Mouse (Mus musculus) R1 (cell line): ENCODE data around the gene Mgat5b.

Experiments
- DNase-seq: peaks from one replicate; pipeline ENCODE4 v3.0.0-alpha.2; 2018; ENCODE audit warnings: low read depth, low spot score

The Mgat5b gene

DNA sequence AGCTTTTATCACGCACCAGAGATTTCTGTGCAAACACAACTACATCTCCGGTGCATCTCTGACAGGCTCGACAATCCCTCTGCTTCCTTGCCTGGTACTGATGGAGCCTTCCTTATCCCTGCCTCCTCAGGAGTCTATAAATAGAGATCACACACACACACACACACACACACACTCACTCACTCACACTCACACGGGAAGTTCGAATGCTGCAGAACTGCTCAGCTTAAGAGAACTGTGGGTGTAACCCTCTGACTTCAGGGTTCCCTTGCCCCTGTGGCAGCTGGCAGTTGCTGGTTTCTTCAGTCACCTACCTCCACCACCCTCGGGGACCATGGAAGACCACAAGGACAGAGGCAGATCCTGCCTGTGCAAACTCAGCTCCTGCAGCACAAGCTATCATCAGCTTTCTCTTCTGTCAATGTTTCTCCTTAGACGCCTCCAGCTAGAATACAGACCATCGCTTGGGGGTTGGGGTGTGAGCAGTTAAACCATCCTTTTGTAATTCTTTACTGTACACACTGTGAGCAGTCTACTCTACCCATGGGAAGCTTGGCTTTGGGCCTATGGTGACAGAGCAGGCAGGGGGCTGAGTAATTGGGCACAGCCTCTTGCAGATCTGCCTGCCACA lies 111.9 kb downstream of the Mgat5b start:
- no peak for DNase-seq

DNA sequence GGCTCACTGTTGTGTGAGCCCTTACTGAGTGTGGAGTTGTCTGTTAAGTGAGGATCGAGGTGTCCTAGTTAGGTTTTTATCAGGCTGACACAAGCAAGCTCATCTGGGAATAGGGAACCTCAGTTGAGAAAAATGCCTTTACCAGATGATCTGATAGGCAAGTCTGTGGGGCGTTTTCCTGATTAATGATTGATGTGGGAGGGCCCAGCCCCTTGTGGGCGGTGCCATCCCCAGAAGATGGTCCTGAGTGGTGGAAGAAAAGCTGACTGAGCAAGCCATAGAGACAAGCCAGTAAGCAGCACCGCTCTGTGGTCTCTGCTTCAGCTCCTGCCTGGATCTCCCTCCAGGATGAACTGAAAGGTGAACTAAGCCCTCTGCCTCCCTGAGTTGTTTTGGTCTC lies 112.6 kb downstream of the Mgat5b start:
- peak; percentile 66 for DNase-seq

DNA sequence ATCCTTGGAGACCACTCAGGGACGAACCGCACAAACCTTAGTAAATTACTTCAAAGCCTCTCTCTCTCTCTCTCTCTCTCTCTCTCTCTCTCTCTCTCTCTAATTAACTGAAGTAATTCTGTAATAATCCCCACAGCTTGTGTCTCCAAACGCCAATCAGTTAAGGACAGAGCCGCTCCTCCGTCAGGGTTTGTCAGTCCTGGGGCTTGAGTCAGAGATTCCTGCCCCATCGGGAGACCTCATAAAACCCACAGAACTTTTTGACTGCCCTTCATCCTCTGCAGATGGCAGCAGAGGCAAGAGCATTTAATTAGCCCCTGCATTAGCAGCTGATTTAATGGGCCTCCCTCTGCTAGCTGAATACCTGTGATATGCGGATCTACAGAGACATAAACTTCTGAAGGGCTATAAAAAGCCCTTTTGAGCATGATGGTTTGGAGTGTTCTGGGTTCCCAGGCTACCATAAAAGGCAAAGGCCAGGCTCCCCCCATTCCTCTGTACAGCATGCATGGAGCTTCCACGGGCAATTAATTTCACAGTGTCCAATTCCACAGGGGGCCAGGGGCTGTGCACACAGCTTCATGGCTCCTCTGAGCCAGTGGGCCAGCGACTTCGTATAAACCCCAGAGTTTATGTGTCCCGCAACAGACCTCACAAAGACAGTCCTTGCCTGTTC lies 117.1 kb downstream of the Mgat5b start:
- no peak for DNase-seq
